Mouse (Mus musculus) bone marrow, adult 2 months (tissue): ENCODE measurements around the gene Colgalt1. TPM values are rescaled to one million over a fixed set of nuclear protein-coding genes. Genes with fewer than 3 reads are reported as not detected.

Source experiments
- H3K27ac ChIP-seq: fragments of 200-500 bp; 2 replicates; pipeline ENCODE4 v1.5.1; 2012; ENCODE audit warnings: low read depth, mild to moderate bottlenecking, control low read depth, inconsistent platforms, low read length; ENCODE audit not compliant: control insufficient read depth, poor library complexity, insufficient read depth
- H3K4me1 ChIP-seq: fragments of 200-500 bp; 2 replicates; pipeline ENCODE4 v1.6.1; 2011; ENCODE audit warnings: low read length; ENCODE audit not compliant: control insufficient read depth, insufficient read depth
- H3K4me3 ChIP-seq: fragments of 200-500 bp; replicated peaks from 2 replicates; pipeline ENCODE3; 2011; ENCODE audit warnings: mild to moderate bottlenecking, low read depth, low read length, control low read depth; ENCODE audit not compliant: control insufficient read depth
- CTCF ChIP-seq: fragments of 200-500 bp; IDR thresholded peaks from 2 replicates; pipeline ENCODE4 v1.5.1; 2011; ENCODE audit warnings: low read length, control low read depth; ENCODE audit not compliant: control insufficient read depth, insufficient read depth
- POLR2A ChIP-seq: fragments of 200-500 bp; IDR thresholded peaks from 2 replicates; pipeline ENCODE4 v1.6.1; 2011; ENCODE audit warnings: low read depth, mild to moderate bottlenecking, control low read depth, low read length, borderline replicate concordance; ENCODE audit not compliant: control insufficient read depth
- WGBS: fragments of 180-500 bp; shearing (Covaris S2); methylation state at CpG from one replicate; pipeline ENCODE4 v1.1.7; 2018; 5-methylcytosine and 5-hydroxymethylcytosine counted together
- polyA plus RNA-seq: library from polyadenylated mRNA; stranded (reverse); fragments of >200 nt; gene quantifications from 2 replicates; pipeline ENCODE4 v1.2.4, GENCODE M21; 2011; ENCODE audit warnings: low replicate concordance; ENCODE audit not compliant: missing spikeins, insufficient read depth, insufficient read length

Gene Colgalt1
- polyA plus RNA-seq, 1 experiment = 53.0 TPM

DNA sequence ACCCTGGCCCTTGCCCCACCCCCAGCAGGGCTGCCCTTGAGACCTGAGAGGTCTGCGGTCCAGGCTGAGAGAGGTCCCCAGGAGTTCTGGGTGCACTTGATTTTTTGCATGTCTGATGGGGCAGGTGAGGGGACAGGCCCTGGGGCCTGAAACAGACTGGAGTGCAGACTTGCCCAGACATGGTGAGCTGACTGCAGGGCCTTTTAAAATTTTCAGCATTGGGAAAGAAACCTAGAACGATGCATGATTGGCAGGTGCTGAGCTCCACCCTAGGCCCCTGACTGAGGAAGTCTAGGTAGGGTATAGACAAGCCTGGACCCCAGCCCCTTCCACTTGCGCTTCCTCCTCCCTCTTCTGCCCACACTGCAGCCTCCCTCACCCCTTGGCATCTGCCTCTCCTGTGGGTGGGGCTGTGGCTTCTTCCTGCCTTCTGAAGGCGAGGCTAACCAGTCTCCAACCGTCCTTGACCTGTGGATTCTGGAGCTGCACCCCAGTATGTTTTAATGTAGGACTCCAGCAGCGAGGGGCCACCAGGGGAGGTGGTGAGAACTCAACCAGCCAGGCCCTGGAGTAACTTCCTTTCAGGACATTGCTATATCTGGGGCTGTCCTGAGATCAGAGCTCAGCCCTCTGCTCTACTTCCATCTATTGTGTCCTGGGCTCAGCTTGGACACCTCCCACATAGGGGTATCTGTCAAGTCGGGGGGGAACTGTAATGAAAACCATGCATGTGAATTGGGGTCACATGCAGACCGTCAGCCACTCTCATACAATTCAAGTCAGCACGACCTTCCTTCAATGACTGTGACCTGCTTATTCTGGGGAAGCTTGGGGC is 16.7 kb downstream of the Colgalt1 start:
- Histone ChIP-seq H3K4me3 (no peak overlapping the region), H3K4me1 (peaks cover 1% of the 10 kb centered on the region; the same call in 1 of the 2 replicates), H3K27ac (peak overlapping the region; percentile 23)
- 15% methylated on average over 9 of the region's 9 CpGs for WGBS
- TF ChIP-seq POLR2A = no peak
- no peak for TF ChIP-seq CTCF

DNA sequence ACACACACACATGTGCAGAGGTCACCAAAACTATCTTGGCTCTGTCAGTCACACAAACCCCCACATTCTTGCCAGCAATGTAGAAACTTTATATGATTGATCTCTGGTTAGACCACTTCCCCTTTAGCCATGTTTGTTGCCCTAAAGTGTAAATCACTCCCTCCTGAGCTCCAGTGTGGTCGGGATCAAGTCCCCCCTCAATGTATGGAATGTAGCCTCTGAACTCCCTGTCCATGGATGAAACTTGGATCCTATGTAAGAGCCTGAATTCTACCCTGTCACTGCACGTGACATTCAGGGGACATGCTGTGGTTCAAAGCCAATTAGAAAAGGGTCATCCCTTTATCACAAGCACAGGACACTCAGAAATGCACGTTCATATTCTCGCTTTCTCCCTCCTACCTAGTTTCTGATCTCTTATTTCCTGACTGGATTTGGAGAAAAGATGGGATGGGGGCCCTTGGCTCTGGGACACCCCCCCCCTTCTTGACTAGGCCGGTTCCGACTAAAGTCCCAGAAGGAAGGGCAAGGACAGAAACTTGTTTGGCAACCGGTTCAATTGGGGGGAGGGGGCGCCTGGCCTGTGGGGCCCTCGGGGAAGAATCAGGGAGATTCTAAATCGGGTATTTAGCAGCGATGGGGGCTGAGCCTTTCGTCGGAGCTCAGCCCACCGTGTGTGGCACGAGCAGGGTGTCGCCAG is 17.7 kb downstream of the Colgalt1 start:
- WGBS = 2% methylated on average over 16 of the region's 16 CpGs
- peaks cover 1% of the 10 kb centered on the region for H3K4me1 ChIP-seq
- peak overlapping the region; percentile 57 for H3K27ac ChIP-seq
- H3K4me3 ChIP-seq = peak overlapping the region; percentile 78
- TF ChIP-seq CTCF (no peak), POLR2A (no peak)

DNA sequence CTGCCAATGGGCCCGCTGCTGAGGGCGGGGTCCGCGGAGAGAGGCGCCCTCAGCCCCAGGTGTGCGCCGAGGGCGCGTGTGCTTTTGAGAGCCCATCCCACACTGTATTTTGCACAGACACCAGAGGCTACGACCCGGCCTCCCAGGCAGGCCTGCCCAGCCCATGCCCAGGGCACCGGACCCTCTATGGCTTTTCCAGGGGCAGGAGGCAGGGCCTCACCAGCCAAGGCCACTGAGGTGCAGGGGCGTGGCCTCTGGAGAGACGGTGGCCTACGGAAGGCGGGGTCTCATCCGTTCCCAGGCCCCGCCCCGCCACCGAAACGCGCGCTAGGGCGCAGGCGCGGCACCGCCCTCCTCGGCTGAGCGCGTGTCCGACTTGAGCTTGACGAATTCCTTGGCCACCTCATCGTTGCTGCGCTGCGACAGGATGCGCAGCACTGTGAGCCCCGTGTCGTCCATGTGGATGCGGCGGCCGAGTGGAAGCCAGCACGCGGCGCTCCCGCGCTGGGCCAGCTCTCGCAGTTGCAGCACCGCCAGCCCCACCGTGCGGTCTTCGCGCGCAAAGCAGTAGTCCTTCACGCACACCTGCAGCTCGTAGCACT is 18.4 kb downstream of the Colgalt1 start:
- H3K4me3 ChIP-seq = peak overlapping the region; percentile 78
- under 1% methylated on average over 55 of the region's 55 CpGs for WGBS
- peaks cover 1% of the 10 kb centered on the region for H3K4me1 ChIP-seq
- H3K27ac ChIP-seq = peak overlapping the region; percentile 57
- peak; percentile 45; the same call in 1 of the 2 replicates for TF ChIP-seq POLR2A
- TF ChIP-seq CTCF = peak; percentile 41; the same call in 1 of the 2 replicates

DNA sequence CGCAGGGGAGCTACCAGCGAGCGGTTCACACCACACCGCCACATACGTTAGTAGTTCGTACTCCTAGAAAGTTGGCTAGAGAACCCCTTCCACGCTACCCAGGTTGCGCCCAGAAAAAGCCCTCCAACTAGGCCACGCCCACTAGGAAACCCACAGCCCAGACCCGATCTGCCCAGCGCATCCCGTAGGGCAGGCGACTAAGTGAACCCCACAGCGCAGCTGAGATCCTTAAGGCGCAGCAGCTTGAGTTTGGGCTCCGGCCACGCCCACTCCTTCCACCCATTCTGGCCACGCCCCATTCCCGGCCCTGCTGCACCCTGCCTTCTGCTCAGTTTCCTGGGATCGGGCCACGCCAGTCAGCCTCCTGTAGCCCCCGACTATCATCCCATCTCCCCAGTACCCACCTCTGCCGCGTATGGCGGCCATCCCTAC is 19.0 kb downstream of the Colgalt1 start:
- 4% methylated on average over 25 of the region's 25 CpGs for WGBS
- no peak overlapping the region; the same call in 1 of the 2 replicates for H3K27ac ChIP-seq
- TF ChIP-seq POLR2A (no peak; the same call in 1 of the 2 replicates), CTCF (no peak)
- peak overlapping the region; percentile 78 for H3K4me3 ChIP-seq
- peaks cover 1% of the 10 kb centered on the region for H3K4me1 ChIP-seq

DNA sequence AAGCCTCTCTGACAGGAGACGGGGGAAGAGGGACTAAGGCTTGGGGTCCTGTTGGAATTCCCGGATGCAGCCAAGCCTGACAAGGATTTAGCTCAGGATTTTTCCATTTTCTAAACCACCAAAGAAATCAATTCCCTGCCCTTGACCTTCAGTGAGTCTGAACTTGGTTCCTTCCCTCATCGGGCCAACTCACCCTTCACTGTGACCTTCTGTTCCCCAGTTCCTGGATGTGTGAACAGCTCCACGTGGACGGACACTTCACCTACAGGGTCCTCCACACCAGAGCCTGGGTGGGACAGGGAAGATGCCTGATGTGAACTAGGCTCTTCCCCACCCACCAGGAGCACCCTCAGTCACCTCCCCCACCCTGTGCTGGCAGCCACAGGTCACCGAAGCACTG is 20.0 kb downstream of the Colgalt1 start:
- no peak for TF ChIP-seq POLR2A
- peaks cover 1% of the 10 kb centered on the region for H3K4me1 ChIP-seq
- H3K4me3 ChIP-seq = no peak overlapping the region
- 73% methylated on average over 6 of the region's 6 CpGs for WGBS
- H3K27ac ChIP-seq = no peak overlapping the region

DNA sequence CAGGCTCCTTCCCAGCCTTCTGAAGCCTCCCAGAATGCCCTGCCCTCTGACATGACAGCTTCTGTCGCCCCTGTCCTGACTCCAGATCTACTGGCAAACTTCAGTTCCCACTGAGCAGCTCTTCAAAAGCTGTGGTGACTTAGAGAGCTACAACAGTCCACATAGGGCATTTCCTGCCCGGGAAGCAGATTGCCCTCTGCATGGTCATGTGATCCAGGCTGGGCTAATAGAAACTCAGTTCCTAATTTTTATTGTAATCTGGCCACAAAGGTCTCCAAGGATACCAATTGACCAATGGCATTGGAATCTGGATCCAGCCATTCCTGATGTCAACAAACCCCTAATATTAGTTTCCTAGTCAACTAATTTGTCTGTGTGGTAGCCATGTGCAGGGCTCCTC is 21.1 kb downstream of the Colgalt1 start:
- Histone ChIP-seq H3K4me3 (no peak overlapping the region), H3K4me1 (peaks cover 1% of the 10 kb centered on the region), H3K27ac (no peak overlapping the region)
- TF ChIP-seq CTCF (no peak), POLR2A (no peak)
- WGBS = 7% methylated on average over 2 of the region's 2 CpGs

DNA sequence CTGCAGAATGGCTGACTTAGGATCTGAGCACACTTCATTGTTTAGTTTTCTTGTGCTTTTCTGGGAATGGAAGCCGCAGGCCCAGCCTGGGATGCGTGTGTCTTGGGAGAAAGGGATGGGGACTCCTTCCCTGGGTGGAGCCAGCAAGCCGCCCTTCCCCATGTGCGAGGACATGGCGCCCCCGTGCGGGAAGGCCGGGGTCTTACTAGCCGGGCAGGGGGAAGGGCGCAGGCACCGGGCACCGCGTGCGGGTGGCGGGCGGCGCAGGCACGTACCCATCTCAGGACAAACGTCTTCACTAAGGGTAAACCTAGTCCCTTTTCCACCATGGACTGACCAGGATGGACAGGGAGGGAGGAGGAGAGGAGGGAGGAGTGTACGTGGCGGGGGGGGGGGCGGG is 22.4 kb downstream of the Colgalt1 start:
- WGBS = 2% methylated on average over 19 of the region's 22 CpGs
- no peak overlapping the region for H3K27ac ChIP-seq
- no peak for TF ChIP-seq POLR2A
- peak; percentile 76 for TF ChIP-seq CTCF
- H3K4me1 ChIP-seq = peaks cover 1% of the 10 kb centered on the region
- H3K4me3 ChIP-seq = no peak overlapping the region
